Mouse (Mus musculus) embryonic facial prominence, embryonic 11.5 days (tissue): Measurements from ENCODE around the gene Epb41l3. TPM values are rescaled to one million over a fixed set of nuclear protein-coding genes. Genes with fewer than 3 reads are reported as not detected.
A peak's percentile ranks its signal among the peaks of the same experiment; 100 is the strongest.

Source experiments
- ATAC-seq: fragments of 200-750 bp; cut with Nextera tagmentation; replicated peaks from 2 replicates; pipeline ENCODE4 v1.8.0; 2017; ENCODE audit warnings: low read depth; ENCODE audit not compliant: insufficient number of reproducible peaks, low FRiP score, low TSS enrichment
- DNase-seq: peaks from one replicate; pipeline ENCODE4 v3.0.0-alpha.2; 2015; ENCODE audit warnings: low spot score
- H3K27ac ChIP-seq: fragments of 300-500 bp; sonication (generic); replicated peaks from 2 replicates; pipeline ENCODE4 v1.5.1; 2014; ENCODE audit warnings: mild to moderate bottlenecking, low read depth, low read length, control low read depth
- H3K27me3 ChIP-seq: fragments of 300-500 bp; sonication (generic); 2 replicates; pipeline ENCODE4 v1.6.1; 2014; ENCODE audit warnings: mild to moderate bottlenecking, low read length, moderate library complexity, mixed read lengths; ENCODE audit not compliant: control insufficient read depth, insufficient read depth
- H3K36me3 ChIP-seq: fragments of 300-500 bp; sonication (generic); replicated peaks from 2 replicates; pipeline ENCODE4 v1.6.1; 2014; ENCODE audit warnings: low read depth, mild to moderate bottlenecking, low read length, moderate library complexity, mixed read lengths; ENCODE audit not compliant: control insufficient read depth, insufficient read depth
- H3K4me1 ChIP-seq: fragments of 300-500 bp; sonication (generic); 2 replicates; pipeline ENCODE4 v1.6.1; 2014; ENCODE audit warnings: low read length, mixed read lengths; ENCODE audit not compliant: control insufficient read depth, insufficient read depth
- H3K4me2 ChIP-seq: fragments of 300-500 bp; sonication (generic); 2 replicates; pipeline ENCODE4 v1.6.1; 2014; ENCODE audit warnings: low read depth, mild to moderate bottlenecking, control low read depth, low read length, moderate library complexity
- H3K4me3 ChIP-seq: fragments of 300-500 bp; sonication (generic); 2 replicates; pipeline ENCODE4 v1.5.1; 2014; ENCODE audit warnings: low read depth, low read length, control low read depth
- H3K9ac ChIP-seq: fragments of 300-500 bp; sonication (generic); replicated peaks from 2 replicates; pipeline ENCODE4 v1.6.1; 2014; ENCODE audit warnings: mild to moderate bottlenecking, control low read depth, low read length
- H3K9me3 ChIP-seq: fragments of 300-500 bp; sonication (generic); replicated peaks from 2 replicates; pipeline ENCODE4 v1.6.1; 2016; ENCODE audit warnings: mild to moderate bottlenecking, low read length, inconsistent platforms, mixed read lengths; ENCODE audit not compliant: control insufficient read depth
- WGBS: fragments of 180-500 bp; shearing (Covaris S2); extraction: QIAGEN DNeasy Blood & Tissue Kit; methylation state at CpG from one replicate; pipeline ENCODE4 v1.1.7; 2014; 5-methylcytosine and 5-hydroxymethylcytosine counted together
- polyA plus RNA-seq: library from polyadenylated mRNA; unstranded; fragments of >200 nt; fragmentation: Nextera tagmentation; extraction: Ambion mirVana; gene quantifications from 2 replicates; pipeline ENCODE4 v1.2.1, GENCODE M21; 2014

Gene Epb41l3
- polyA plus RNA-seq, 1 experiment from 2014 or later, result 136 TPM

DNA sequence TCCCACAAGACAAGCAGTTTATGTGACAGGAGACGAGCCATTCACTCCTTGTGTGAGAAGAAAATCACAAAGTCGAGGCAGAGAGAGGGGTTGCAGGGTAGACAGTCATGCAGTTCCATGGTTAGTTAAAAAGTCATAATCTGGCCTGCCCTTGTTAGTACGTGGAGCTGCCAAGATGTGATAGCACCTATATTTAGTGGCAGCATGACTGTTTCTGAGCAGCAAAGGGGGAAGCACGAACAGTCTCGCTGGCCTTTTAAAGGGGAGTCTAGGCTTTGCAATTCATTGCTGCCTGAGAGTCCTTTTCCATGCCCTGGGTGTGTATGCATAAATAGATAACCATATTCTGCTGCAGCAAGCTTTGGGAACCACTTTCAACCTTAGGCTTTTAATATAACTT, 191.5 kb downstream of the Epb41l3 start:
- H3K27ac ChIP-seq, result no peak overlapping the region
- H3K36me3 ChIP-seq, result no peaks in the 10 kb centered on the region
- DNase-seq (no peak), ATAC-seq (no peak)
- WGBS, result 83% methylated on average over 5 of the region's 5 CpGs
- H3K27me3 ChIP-seq, result no peaks in the 10 kb centered on the region
- H3K4me3 ChIP-seq, result no peak overlapping the region
- H3K4me1 ChIP-seq, result no peaks in the 10 kb centered on the region
- H3K9me3 ChIP-seq, result no peaks in the 10 kb centered on the region
- no peak overlapping the region for H3K4me2 ChIP-seq
- no peak overlapping the region for H3K9ac ChIP-seq

- H3K9ac ChIP-seq, result no peak overlapping the region
- H3K4me1 ChIP-seq, result no peaks in the 10 kb centered on the region
- no peak overlapping the region for H3K27ac ChIP-seq
- H3K27me3 ChIP-seq, result no peaks in the 10 kb centered on the region
- DNase-seq, result no peak
- no peak for ATAC-seq
- H3K4me2 ChIP-seq, result no peak overlapping the region
- no peaks in the 10 kb centered on the region for H3K36me3 ChIP-seq
- WGBS, result 72% methylated on average over 6 of the region's 6 CpGs
- no peaks in the 10 kb centered on the region for H3K9me3 ChIP-seq
- no peak overlapping the region for H3K4me3 ChIP-seq
Observed at GRCm38 (mm10) chr17:69267526-69267925, 192.0 kb downstream of the Epb41l3 start.

GRCm38 (mm10) chr17:69277362-69277761, 201.9 kb downstream of the Epb41l3 start:
- Histone ChIP-seq H3K9me3 (no peaks in the 10 kb centered on the region), H3K4me2 (no peak overlapping the region), H3K4me1 (no peaks in the 10 kb centered on the region), H3K27ac (no peak overlapping the region), H3K9ac (no peak overlapping the region), H3K4me3 (no peak overlapping the region), H3K36me3 (no peaks in the 10 kb centered on the region), H3K27me3 (no peaks in the 10 kb centered on the region)
- peak; percentile 8 for DNase-seq
- ATAC-seq, result 0 out of 2 replicates have a peak, but pooled peaks have one; percentile 52
- 22% methylated on average over 5 of the region's 5 CpGs for WGBS

DNA sequence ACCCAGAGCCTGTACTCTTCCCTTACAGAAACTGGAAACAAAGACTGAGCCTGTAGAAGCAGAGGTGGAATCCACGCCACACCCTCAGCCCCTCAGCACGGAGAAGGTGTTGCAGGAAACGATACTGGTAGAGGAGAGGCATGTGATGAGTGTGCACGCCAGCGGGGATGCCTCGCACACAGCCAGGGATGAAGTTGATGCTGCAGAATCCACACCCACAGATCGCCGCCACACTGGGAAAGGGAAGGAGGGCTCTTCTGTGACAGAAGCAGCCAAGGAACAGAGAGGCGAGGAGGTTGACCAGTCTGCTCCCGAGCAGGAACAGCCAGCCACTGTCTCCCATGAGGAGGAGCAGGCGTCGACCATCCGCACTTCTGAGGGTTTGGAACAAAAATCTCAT, 209.0 kb downstream of the Epb41l3 start:
- Histone ChIP-seq H3K27ac (no peak overlapping the region), H3K4me3 (no peak overlapping the region), H3K9ac (no peak overlapping the region), H3K27me3 (no peaks in the 10 kb centered on the region), H3K4me2 (no peak overlapping the region), H3K4me1 (no peaks in the 10 kb centered on the region), H3K9me3 (no peaks in the 10 kb centered on the region), H3K36me3 (peaks cover 17% of the 10 kb centered on the region)
- DNase-seq, result no peak
- no peak for ATAC-seq
- 95% methylated on average over 13 of the region's 13 CpGs for WGBS

GRCm38 (mm10) chr17:69288130-69288529, 212.6 kb downstream of the Epb41l3 start:
- H3K4me2 ChIP-seq, result no peak overlapping the region
- no peak overlapping the region for H3K27ac ChIP-seq
- no peaks in the 10 kb centered on the region for H3K27me3 ChIP-seq
- ATAC-seq (no peak), DNase-seq (no peak)
- no peaks in the 10 kb centered on the region for H3K4me1 ChIP-seq
- H3K9ac ChIP-seq, result no peak overlapping the region
- no peaks in the 10 kb centered on the region for H3K9me3 ChIP-seq
- H3K36me3 ChIP-seq, result peaks cover 17% of the 10 kb centered on the region
- 94% methylated on average over 12 of the region's 12 CpGs for WGBS
- no peak overlapping the region for H3K4me3 ChIP-seq

GRCm38 (mm10) chr17:69290272-69290671, 214.8 kb downstream of the Epb41l3 start:
- no peak overlapping the region for H3K4me2 ChIP-seq
- no peak for DNase-seq
- WGBS, result 90% methylated on average over 3 of the region's 3 CpGs

GRCm38 (mm10) chr17:69301552-69301951, 226.1 kb downstream of the Epb41l3 start:
- no peaks in the 10 kb centered on the region for H3K9me3 ChIP-seq
- 85% methylated on average over 4 of the region's 4 CpGs for WGBS
- H3K36me3 ChIP-seq, result no peaks in the 10 kb centered on the region
- H3K4me1 ChIP-seq, result no peaks in the 10 kb centered on the region
- DNase-seq (no peak), ATAC-seq (no peak)
- H3K4me2 ChIP-seq, result no peak overlapping the region
- no peak overlapping the region for H3K27ac ChIP-seq
- no peak overlapping the region for H3K9ac ChIP-seq
- no peaks in the 10 kb centered on the region for H3K27me3 ChIP-seq
- H3K4me3 ChIP-seq, result no peak overlapping the region

More at GRCm38 (mm10) chr17:69290272-69290671, 214.8 kb downstream of the Epb41l3 start:
- H3K36me3 ChIP-seq, result peaks cover 17% of the 10 kb centered on the region
- H3K4me3 ChIP-seq, result no peak overlapping the region
- H3K9me3 ChIP-seq, result no peaks in the 10 kb centered on the region
- no peak overlapping the region for H3K27ac ChIP-seq
- no peaks in the 10 kb centered on the region for H3K27me3 ChIP-seq
- no peak for ATAC-seq
- H3K9ac ChIP-seq, result no peak overlapping the region
- H3K4me1 ChIP-seq, result no peaks in the 10 kb centered on the region

GRCm38 (mm10) chr17:69303579-69304274, 228.2 kb downstream of the Epb41l3 start:
- Histone ChIP-seq H3K27me3 (no peaks in the 10 kb centered on the region), H3K9me3 (no peaks in the 10 kb centered on the region), H3K27ac (no peak overlapping the region), H3K36me3 (no peaks in the 10 kb centered on the region), H3K9ac (no peak overlapping the region), H3K4me1 (no peaks in the 10 kb centered on the region), H3K4me2 (no peak overlapping the region), H3K4me3 (no peak overlapping the region)
- ATAC-seq, result no peak; the same call in 1 of the 2 replicates
- 74% methylated on average over 11 of the region's 11 CpGs for WGBS
- DNase-seq, result peak; percentile 26
